ENCODE assay signal across 8 mouse cellular contexts in the genomic region with DNA sequence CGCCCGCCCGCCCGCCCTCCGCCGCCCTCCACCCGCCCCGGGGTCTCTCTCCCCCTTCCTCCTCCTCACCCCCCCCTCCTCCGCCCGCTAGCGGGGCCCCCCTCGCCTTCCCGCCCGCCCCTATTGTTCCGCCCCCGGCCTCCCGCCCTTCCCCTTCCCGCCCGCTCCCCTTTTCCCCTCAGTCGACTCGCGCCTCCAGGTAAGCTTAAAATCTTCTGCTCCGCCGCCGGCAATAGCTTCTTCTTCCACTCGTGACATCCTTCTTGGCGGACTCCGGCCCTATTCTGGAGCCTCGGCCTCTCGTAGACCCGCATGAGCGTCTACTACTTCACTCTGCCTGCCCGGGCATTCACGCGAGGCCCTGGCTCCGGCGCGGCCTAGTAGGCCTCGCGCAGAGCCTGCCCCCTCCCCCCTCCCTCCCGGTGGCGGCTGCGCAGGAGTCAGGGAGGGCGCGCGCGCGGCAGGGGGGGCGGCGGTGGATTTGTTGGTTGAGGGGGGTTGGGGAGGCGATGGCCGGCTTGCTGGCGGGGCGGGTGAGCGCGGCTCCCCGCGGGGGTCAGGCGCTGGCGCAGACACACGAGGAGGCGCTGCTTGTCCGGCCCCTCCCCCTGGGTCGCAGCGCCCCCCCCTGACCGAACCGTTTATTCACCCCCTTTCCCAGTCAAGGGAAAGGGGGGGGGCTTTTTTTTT. TPM values are rescaled to one million over a fixed set of nuclear protein-coding genes. Genes with fewer than 3 reads are reported as not detected.
DNase-seq lines count a peak whose midpoint lies in the region; ATAC-seq lines count a peak whose summit lies in the region.

No protein-coding gene starts in this region.

- H3K4me2 ChIP-seq in hindbrain, embryonic 13.5 days, result peak overlapping the region; percentile 68

- under 1% methylated on average over 42 of the region's 67 CpGs for WGBS in hindbrain, embryonic 13.5 days

- no peaks in the 10 kb centered on the region for H3K27me3 ChIP-seq in hindbrain, embryonic 13.5 days

- DNase-seq in MN1 (ENCODE audit: low spot score), result peak; percentile 91
- peak; percentile 97 for DNase-seq in cerebellum, postnatal 10 days
- DNase-seq in frontal cortex, postnatal 14 days (ENCODE audit: low spot score in 2 of 2), result peak; percentile 66 to 67
- peak; percentile 61 to 81 for DNase-seq in layer of hippocampus, postnatal 25 days (ENCODE audit: extremely low spot score in 1 of 2, low spot score in 1 of 2)
- peak; percentile 91 for DNase-seq in lung, postnatal 10 days
- peak; percentile 59 for DNase-seq in ovary, postnatal 14 days (ENCODE audit: low spot score)
- DNase-seq in thymus, postnatal 0 days (ENCODE audit: low spot score), result peak; percentile 84

- H3K27ac ChIP-seq in hindbrain, embryonic 13.5 days, result peak overlapping the region; percentile 97

- H3K4me1 ChIP-seq in hindbrain, embryonic 13.5 days (replicated peaks), result peaks cover 17% of the 10 kb centered on the region

- H3K9me3 ChIP-seq in hindbrain, embryonic 13.5 days, result no peaks in the 10 kb centered on the region

- H3K4me3 ChIP-seq in hindbrain, embryonic 13.5 days, result peak overlapping the region; percentile 79

- H3K36me3 ChIP-seq in hindbrain, embryonic 13.5 days, result peaks cover 23% of the 10 kb centered on the region

- peak overlapping the region; percentile 91 for H3K9ac ChIP-seq in hindbrain, embryonic 13.5 days

- peak; percentile 82 for ATAC-seq in hindbrain, embryonic 13.5 days (ENCODE audit: low FRiP score)

RNA-seq across cellular contexts. Expression of a gene that starts 0.4 kb away (rescaled TPM):
- 148 and 150 TPM in 2 replicates for polyA plus RNA-seq in hindbrain, embryonic 13.5 days (2015; fragmentation: Nextera tagmentation; extraction: Ambion mirVana)
- total RNA-seq in layer of hippocampus, postnatal 25 days (2021), result 100 to 1,000 TPM; 449 to 472 TPM
- 263 and 265 TPM in 2 replicates for polyA plus RNA-seq in thymus, postnatal 0 days (2015; fragmentation: Nextera tagmentation; extraction: Ambion mirVana)

RNA-seq across cellular contexts. Expression of a gene that starts 11.9 kb away (rescaled TPM):
- polyA plus RNA-seq in hindbrain, embryonic 13.5 days (2015; fragmentation: Nextera tagmentation; extraction: Ambion mirVana), result 107 and 109 TPM in 2 replicates
- total RNA-seq in layer of hippocampus, postnatal 25 days (2021), result 10 to 100 TPM; 32.2 to 36.9 TPM
- polyA plus RNA-seq in thymus, postnatal 0 days (2015; fragmentation: Nextera tagmentation; extraction: Ambion mirVana), result 88.9 and 90.3 TPM in 2 replicates

RNA-seq across cellular contexts. Expression of a gene that starts 25.6 kb away (rescaled TPM):
- polyA plus RNA-seq in hindbrain, embryonic 13.5 days (2015; fragmentation: Nextera tagmentation; extraction: Ambion mirVana), result 0.14 and 0.40 TPM in 2 replicates
- under 1 TPM; 0.80 to 0.91 TPM for total RNA-seq in layer of hippocampus, postnatal 25 days (2021)
- 1.8 and 2.1 TPM in 2 replicates for polyA plus RNA-seq in thymus, postnatal 0 days (2015; fragmentation: Nextera tagmentation; extraction: Ambion mirVana)

RNA-seq across cellular contexts. Expression of a gene that starts 32.8 kb away (rescaled TPM):
- polyA plus RNA-seq in hindbrain, embryonic 13.5 days (2015; fragmentation: Nextera tagmentation; extraction: Ambion mirVana), result 6.3 and 17.2 TPM in 2 replicates
- total RNA-seq in layer of hippocampus, postnatal 25 days (2021), result not detected
- 2.0 TPM in 1 of 2 replicates, not detected in the other for polyA plus RNA-seq in thymus, postnatal 0 days (2015; fragmentation: Nextera tagmentation; extraction: Ambion mirVana)

RNA-seq across cellular contexts. Expression of a gene that starts 46.1 kb away (rescaled TPM):
- polyA plus RNA-seq in hindbrain, embryonic 13.5 days (2015; fragmentation: Nextera tagmentation; extraction: Ambion mirVana), result 48.9 and 49.6 TPM in 2 replicates
- total RNA-seq in layer of hippocampus, postnatal 25 days (2021), result 100 to 1,000 TPM in 1 of 2 experiments, 10 to 100 TPM in 1; 94.0 to 102 TPM
- 4.1 and 4.2 TPM in 2 replicates for polyA plus RNA-seq in thymus, postnatal 0 days (2015; fragmentation: Nextera tagmentation; extraction: Ambion mirVana)

Comparison
In these comparisons a context has a peak if more than half of its experiments do, and no peak if none do; other contexts are left out.
1. Peak in every context shown above with its lines: DNase-seq, ATAC-seq, H3K4me3 ChIP-seq and H3K27ac ChIP-seq.